Mouse (Mus musculus) right cerebral cortex, postnatal 4 days (tissue): Measurements from ENCODE around the gene Ccdc60.

ENCODE experiments used
- DNase-seq: peaks from one replicate; pipeline ENCODE4 v3.0.0-alpha.2; 2022

The Ccdc60 gene

DNA sequence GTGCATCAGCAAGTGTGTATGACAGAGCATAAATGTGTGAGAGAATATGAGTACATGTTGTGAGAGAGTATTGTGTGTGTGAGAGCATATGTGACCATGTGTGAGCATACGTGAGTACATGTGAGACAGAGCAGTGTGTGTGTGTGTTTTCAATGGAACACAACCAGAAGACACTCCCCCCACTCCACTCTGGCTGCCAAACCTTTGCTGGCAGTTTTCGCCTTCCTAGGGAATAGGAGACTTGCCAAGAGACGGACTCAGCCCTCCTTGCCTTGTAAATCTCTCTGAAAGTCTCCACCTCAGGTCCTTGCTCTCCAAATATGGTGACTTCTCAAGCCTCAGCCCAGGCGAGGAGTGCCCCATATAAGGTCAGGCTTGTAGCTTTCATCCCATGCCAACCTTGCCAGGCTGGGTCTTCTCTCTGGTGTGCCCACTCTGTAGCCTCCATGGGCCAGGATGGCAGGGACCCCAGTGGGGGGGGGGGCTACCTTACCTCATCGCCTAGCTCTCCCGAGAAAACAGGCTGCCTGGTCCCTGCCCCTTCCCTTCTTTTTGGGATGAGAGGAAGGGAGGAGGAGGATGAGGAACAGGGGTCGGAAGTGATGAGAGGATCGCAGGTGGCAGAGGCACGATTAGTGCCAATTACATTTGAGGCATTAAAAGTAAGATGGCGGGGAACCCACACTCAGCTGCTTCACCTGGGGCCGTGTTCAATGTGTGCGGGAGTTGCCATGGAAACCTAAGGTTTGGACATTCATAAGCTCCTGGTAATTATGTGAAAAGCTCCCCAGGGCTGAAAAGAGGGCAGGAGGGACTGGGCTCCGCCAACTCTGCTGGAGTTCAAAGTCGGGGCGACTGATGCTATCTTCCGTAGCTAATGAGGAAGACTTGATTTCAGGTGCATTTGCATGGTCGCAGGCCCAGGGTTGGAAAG lies 19.3 kb downstream of the Ccdc60 start:
- DNase-seq = no peak

GRCm38 (mm10) chr5:116262689-116263088 lies 26.1 kb downstream of the Ccdc60 start:
- DNase-seq = no peak

DNA sequence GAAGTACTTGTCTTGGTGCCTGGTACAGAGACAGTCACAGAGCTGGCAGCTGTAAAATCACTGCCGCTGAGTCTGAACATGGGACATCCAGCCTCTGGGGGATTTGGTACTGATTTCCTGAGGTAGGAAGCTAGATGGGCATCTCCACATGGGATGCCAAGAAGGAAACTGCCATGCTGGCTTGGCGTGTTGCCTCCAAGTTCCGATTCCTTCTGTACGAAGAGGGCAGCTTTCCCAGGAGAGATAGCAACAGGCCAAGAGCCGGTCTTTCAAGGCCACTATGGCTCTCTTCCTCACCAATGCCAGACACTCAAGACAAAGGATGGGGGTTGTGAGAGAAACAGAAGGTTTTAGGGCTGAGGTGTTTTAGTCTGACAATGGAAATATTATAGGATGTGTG lies 26.8 kb downstream of the Ccdc60 start:
- no peak for DNase-seq

DNA sequence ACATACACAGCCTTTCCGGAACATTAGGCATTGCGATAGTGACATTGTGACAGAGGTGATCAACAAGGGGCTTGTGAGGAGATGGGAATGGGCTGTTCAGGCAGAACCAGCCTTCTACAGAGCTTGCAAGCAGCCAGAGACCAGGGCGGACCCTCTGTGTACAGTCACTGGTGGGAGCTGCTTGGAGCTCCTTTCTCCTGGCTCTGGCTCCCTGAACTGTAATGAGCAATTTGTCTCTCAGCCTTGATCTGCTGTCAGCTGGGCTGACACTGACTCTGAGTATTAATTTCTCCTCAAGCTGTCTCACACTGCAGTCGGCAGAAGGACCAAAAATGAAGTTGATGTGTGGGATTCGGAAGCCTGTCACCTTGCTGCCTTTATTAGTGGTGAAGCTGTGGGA lies 28.4 kb downstream of the Ccdc60 start:
- no peak for DNase-seq

- no peak for DNase-seq
Observed at GRCm38 (mm10) chr5:116258321-116258860, 30.4 kb downstream of the Ccdc60 start.

- no peak for DNase-seq
Observed at GRCm38 (mm10) chr5:116253914-116254313, 34.9 kb downstream of the Ccdc60 start.

- no peak for DNase-seq
Observed at GRCm38 (mm10) chr5:116252186-116252585, 36.6 kb downstream of the Ccdc60 start.

- DNase-seq = no peak
Observed at GRCm38 (mm10) chr5:116246642-116247041, 42.1 kb downstream of the Ccdc60 start.

DNA sequence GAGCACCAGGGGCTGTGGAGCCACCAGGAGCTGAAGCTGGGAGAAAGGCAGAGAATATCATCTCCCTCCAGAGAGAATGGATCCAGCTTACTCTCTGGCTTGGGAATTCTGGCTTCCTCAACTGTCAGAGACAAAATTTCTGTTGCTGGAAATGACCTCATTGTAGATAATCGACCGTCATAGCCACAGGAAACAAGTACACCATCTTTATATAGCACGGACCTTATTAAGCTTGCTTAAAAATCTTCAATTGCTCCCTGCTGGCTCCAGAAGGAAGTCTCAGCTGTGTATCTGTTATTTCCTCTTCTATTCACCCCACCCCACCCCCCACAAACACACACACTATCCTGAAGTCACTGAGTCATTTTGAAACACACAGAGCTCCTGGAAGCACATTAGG lies 44.3 kb downstream of the Ccdc60 start:
- DNase-seq = no peak

GRCm38 (mm10) chr5:116243622-116244021 lies 45.2 kb downstream of the Ccdc60 start:
- no peak for DNase-seq

DNA sequence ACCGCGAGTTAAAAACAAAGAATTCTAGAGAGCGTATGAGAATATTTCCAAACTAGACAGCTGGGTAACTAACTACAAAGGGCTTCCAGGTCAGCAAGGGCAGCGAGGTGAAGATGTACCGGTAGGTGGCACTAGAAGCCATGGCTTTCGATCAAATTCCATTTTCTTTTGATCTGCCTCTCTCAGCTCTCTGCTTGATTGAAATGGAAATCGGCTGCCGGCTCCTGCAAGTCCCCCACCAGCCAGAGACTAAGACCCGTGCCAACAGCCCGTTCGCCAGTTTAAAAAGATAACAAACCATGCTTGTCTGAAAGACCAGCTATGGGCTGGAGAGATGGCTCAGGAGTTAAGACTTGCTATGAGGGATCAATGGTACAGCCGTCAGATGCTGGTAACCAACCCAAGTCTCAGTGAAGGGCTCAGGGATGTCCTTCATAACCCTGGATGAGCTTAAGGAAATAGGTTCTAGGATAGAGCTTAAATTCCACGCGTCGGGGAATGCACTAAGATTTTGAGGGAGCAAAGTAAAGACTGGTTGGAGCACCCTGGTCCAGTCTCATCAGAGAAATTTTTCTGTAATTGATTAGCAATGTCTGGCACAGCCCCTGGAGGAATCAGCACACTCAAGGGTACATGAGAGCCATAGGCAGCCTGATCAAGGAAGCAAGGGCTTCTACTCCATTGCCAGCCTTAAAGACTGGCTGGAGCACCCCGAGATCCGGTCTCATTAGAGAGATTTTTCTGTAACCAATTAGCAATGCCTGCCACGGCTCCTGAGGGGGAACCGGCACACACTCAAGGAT lies 56.7 kb downstream of the Ccdc60 start:
- peak; percentile 62 for DNase-seq

GRCm38 (mm10) chr5:116228414-116228813 lies 60.4 kb downstream of the Ccdc60 start:
- DNase-seq = no peak

DNA sequence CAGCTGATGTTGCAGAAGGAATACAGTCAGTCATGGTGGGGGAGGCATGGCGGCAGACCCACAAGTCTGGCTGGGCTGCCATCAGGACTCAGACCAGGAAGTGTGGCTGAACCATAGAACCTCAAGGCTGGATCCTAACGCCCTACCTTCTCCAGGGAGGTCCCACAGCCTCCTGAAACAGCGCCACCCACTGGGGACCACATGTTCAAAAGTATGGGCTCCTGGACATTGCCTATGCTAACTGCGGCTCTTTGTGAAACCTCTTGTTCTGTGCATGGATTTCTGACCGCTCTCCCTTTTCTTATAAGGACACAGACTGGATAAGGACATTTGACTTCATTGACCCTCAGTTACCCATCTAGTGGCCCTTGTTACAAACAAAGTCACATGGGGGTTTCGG lies 64.8 kb downstream of the Ccdc60 start:
- no peak for DNase-seq

- no peak for DNase-seq
Observed at GRCm38 (mm10) chr5:116221916-116222315, 66.9 kb downstream of the Ccdc60 start.

- DNase-seq = no peak
Observed at GRCm38 (mm10) chr5:116219288-116219687, 69.5 kb downstream of the Ccdc60 start.

DNA sequence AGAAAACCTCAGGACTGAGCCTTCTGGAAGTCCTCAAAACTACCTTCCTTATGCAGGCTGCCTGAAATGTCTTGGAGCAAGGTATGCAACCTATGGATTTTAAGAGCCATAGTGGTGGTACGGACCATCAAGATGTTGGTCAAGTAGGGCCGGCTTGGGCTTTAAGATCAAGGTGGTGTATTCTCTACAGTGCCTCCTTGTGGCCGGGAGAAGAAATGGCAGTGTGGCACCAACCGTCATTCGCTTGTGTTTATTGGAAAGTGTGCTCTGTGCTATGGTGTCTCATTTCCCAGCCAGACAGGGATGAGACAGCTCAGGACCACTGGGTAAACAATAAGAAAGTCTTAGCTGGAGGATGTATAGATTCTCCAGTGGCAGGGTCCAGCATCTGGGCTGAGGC lies 76.1 kb downstream of the Ccdc60 start:
- no peak for DNase-seq

- DNase-seq = no peak
Observed at GRCm38 (mm10) chr5:116209378-116210091, 79.2 kb downstream of the Ccdc60 start.

DNA sequence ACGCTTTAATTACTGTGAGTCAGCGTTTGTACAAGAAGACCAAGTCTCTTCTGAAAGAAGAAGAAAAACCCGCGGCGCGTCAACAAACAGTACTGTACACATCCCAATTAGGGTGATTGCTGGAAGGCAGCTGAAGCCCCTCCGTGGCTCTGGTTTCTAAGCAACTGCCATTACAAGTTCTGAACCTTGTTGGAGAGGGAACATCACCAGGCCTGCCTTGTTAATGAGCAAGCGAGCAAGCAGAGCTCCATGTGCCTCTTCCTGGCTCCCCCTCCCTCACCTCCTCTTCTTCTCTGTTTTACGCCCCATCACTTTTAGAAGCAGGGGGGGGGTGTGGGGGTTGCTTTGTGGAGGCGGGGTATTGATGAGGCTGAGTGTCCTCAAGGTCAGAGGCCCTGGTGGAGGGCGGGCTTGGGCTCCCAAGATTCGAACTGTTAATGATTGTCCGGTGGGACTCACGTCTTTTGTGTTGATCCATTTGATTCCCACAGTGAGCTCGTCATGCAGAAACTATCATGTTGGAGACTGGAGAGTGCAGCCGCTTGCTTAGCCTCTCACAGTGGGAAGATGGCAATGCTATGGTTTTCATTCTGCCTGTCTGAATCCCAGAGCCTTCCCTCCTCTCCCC lies 79.9 kb downstream of the Ccdc60 start:
- peak; percentile 54 for DNase-seq

- DNase-seq = no peak
Observed at GRCm38 (mm10) chr5:116202692-116203091, 86.1 kb downstream of the Ccdc60 start.

DNA sequence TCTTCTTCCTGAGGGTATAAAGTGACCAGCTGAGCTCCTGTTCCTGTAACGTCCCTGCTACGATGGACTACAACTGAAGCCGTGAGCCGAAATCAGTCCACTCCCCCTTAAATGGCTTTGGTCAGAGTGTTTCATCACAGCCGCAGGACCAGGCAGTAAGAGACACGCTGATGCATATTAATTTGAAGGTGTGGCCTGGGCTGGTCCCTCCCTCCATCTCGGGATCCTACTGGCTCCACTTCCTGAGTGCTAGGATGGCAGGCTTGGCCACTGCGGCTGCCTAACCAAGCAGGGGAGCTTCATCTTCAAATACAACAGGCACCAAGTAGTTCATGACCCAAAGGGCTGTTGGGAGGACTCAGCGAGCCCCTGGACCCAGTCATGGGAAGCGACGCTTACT lies 94.3 kb downstream of the Ccdc60 start:
- DNase-seq = no peak

DNA sequence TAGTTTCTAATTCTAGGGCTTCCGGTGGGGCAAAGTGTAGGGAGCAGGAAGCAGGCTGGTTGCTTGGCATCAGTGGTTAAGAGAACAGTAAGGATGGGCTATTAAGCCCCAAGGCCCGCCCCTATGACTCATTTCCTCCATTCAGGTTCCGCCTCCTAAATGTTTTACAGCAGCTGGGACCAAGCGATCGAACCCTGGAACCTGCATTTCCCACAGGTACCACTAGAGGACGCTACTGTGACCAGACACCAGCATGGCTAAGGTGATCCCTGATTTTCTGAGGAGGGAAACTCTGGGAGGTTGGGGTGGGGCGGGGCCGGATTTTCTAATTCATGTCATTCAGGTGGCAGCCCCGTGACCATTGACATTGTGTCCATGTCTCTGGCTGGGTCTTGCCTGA lies 96.1 kb downstream of the Ccdc60 start:
- no peak for DNase-seq

DNA sequence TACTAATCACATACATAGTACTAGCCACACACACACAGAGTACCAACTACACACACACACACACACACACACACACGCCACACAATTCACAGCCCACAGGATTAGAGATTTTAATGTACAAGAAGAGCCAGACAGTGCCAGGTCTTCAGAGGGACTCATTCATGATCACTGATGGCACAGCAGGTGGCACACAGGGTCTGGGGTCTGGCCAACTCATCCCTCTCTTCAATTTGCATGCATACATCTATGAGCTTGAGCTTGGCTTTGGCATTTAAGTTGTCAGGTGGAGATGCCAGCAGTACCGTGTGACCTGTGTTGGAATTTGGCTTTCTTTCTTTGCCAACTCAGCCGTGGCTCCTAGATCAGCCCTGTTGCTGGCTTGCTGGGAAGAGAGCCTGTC lies 97.2 kb downstream of the Ccdc60 start:
- no peak for DNase-seq

DNA sequence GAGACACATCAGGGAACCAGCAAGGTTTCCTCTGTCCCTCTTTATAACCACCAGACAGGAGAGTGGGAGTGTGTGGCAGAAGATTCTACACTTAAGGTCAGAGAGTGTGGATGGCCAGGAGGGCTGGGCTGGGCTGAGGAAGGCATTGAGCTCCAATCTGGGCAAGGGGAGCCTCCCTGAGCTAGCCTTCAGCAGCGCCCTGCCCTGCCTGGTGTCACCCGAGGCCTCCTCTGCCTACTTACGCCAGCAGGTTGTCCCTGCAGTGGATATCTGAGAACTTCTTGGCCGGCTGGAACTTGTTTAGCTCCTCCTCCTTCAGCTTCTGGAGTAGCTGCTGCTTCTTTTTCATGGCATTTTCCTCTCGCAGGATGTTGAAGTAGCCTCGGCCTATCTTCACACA lies 99.0 kb downstream of the Ccdc60 start:
- no peak for DNase-seq
